Mouse (Mus musculus) neural tube, embryonic 14.5 days (tissue): ENCODE data around the gene Myh9. TPM values are rescaled to one million over a fixed set of nuclear protein-coding genes. Genes with fewer than 3 reads are reported as not detected.
"Not testable (repeated sequence)": the region's sequence is repeated elsewhere in the genome, so short reads cannot be mapped to it uniquely, and the experiment has no call there.

Experiments used
- ATAC-seq: fragments of 200-750 bp; cut with Nextera tagmentation; 2 replicates; pipeline ENCODE4 v1.8.0; 2017; ENCODE audit warnings: low read depth, mild to moderate bottlenecking, moderate TSS enrichment, moderate library complexity
- H3K27ac ChIP-seq: fragments of 300-500 bp; sonication (generic); 2 replicates; pipeline ENCODE4 v1.5.1; 2014; ENCODE audit warnings: low read depth, mild to moderate bottlenecking, control low read depth, low read length, moderate library complexity, mixed read lengths
- H3K27me3 ChIP-seq: fragments of 300-500 bp; sonication (generic); 2 replicates; pipeline ENCODE4 v1.6.1; 2014; ENCODE audit warnings: low read length; ENCODE audit not compliant: control insufficient read depth, insufficient read depth
- H3K36me3 ChIP-seq: fragments of 300-500 bp; sonication (generic); 2 replicates; pipeline ENCODE4 v1.6.1; 2014; ENCODE audit warnings: low read length, mixed read lengths; ENCODE audit not compliant: control insufficient read depth, insufficient read depth
- H3K4me1 ChIP-seq: fragments of 300-500 bp; sonication (generic); 2 replicates; pipeline ENCODE4 v1.6.1; 2014; ENCODE audit warnings: low read length; ENCODE audit not compliant: control insufficient read depth, insufficient read depth
- H3K4me2 ChIP-seq: fragments of 300-500 bp; sonication (generic); 2 replicates; pipeline ENCODE4 v1.6.1; 2014; ENCODE audit warnings: mild to moderate bottlenecking, low read depth, low read length, control low read depth
- H3K4me3 ChIP-seq: fragments of 300-500 bp; sonication (generic); 2 replicates; pipeline ENCODE4 v1.5.1; 2014; ENCODE audit warnings: low read depth, low read length, control low read depth, mixed read lengths
- H3K9ac ChIP-seq: fragments of 300-500 bp; sonication (generic); replicated peaks from 2 replicates; pipeline ENCODE4 v1.6.1; 2014; ENCODE audit warnings: low read depth, mild to moderate bottlenecking, control low read depth, low read length, mixed read lengths
- H3K9me3 ChIP-seq: fragments of 300-500 bp; sonication (generic); 2 replicates; pipeline ENCODE4 v1.6.1; 2016; ENCODE audit warnings: low read length; ENCODE audit not compliant: control insufficient read depth
- WGBS: fragments of 180-500 bp; shearing (Covaris S2); extraction: QIAGEN DNeasy Blood & Tissue Kit; methylation state at CpG from one replicate; pipeline ENCODE4 v1.1.7; 2014; 5-methylcytosine and 5-hydroxymethylcytosine counted together
- polyA plus RNA-seq: library from polyadenylated mRNA; unstranded; fragments of >200 nt; fragmentation: Nextera tagmentation; extraction: Ambion mirVana; gene quantifications from 2 replicates; pipeline ENCODE4 v1.2.1, GENCODE M21; 2014

Myh9 gene
- polyA plus RNA-seq, 1 experiment from 2014 or later: 9.5 TPM

DNA sequence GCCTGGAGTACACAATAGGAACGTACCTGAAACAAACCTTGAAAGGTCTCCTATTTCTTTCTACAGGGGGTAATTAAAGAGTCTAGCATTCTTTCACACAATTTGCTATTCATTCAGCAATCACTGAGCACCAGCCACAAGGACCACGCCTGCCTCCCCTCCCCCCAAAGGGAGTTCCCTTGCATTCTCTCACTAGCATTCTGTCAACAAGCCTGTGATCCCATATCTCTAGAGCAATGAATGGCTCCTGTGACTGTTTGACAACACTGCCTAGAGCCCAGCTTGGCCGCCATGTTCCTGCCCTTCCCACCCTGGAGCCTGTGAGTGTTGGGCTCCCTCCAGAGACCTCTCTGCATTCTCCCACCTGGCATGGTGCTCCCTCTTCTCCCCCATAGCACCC is 5.9 kb upstream of the Myh9 start:
- H3K9me3 ChIP-seq: no peaks in the 10 kb centered on the region
- H3K4me3 ChIP-seq: no peak overlapping the region
- no peak for ATAC-seq
- no peaks in the 10 kb centered on the region for H3K27me3 ChIP-seq
- H3K9ac ChIP-seq: no peak overlapping the region
- no peaks in the 10 kb centered on the region for H3K4me1 ChIP-seq
- no peak overlapping the region for H3K4me2 ChIP-seq
- H3K36me3 ChIP-seq: no peaks in the 10 kb centered on the region
- 63% methylated on average over 3 of the region's 3 CpGs for WGBS
- no peak overlapping the region for H3K27ac ChIP-seq

DNA sequence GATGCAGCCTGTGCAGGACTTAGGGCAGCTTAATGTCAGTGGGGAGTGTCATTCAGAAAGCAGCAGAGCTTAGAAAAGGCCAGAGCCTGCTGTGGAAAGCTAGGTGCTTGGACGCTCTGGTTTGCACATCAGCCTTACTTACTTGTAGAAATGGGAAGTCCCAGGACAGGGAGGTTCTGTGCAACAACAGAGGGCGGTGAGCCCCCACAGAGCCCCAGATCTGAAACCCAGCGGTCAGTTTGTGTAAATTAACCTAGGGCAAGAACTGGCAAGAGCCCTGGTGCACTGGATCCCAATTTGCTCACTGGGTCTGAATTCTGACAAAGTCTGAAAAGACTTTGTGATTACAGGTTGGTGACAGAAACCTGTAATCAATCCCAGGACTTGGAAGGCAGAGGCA is 5.1 kb upstream of the Myh9 start:
- Histone ChIP-seq H3K27me3 (no peaks in the 10 kb centered on the region), H3K36me3 (no peaks in the 10 kb centered on the region), H3K4me1 (no peaks in the 10 kb centered on the region), H3K4me2 (no peak overlapping the region), H3K9ac (no peak overlapping the region), H3K9me3 (no peaks in the 10 kb centered on the region), H3K27ac (no peak overlapping the region), H3K4me3 (no peak overlapping the region)
- no peak for ATAC-seq
- 72% methylated on average over 3 of the region's 3 CpGs for WGBS

DNA sequence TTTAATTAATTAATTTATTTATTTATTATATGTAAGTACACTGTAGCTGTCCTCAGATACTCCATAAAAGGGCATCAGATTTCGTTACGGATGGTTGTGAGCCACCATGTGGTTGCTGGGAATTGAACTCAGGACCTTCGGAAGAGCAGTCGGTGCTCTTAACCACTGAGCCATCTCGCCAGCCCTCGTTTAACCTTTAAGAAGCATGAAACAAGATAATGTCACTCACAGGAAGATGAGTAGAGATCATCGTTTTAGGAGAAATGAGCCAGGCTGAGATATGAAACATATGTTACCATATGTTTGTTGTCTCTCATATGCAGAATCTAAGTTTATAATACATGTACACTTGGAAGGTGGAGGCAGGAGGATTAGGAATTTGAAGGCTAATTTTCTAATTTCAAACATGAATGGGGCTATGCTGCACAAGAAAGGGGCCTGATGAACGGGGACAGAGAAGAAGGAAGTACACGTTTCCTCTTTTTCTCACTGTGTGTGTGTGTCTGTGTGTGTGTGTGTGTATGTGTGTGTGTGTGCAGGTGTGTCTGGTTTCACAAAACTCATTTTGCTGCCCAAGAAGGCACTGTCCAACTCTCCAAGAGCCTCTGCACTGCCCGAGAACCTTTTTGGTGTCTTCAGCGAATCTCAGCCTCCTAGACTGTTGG is 4.1 kb upstream of the Myh9 start:
- ATAC-seq, H3K9me3 ChIP-seq, H3K27ac ChIP-seq, H3K36me3 ChIP-seq, H3K4me1 ChIP-seq, H3K4me2 ChIP-seq, H3K9ac ChIP-seq, H3K27me3 ChIP-seq, H3K4me3 ChIP-seq: not testable (repeated sequence)
- WGBS: 91% methylated on average over 11 of the region's 11 CpGs

DNA sequence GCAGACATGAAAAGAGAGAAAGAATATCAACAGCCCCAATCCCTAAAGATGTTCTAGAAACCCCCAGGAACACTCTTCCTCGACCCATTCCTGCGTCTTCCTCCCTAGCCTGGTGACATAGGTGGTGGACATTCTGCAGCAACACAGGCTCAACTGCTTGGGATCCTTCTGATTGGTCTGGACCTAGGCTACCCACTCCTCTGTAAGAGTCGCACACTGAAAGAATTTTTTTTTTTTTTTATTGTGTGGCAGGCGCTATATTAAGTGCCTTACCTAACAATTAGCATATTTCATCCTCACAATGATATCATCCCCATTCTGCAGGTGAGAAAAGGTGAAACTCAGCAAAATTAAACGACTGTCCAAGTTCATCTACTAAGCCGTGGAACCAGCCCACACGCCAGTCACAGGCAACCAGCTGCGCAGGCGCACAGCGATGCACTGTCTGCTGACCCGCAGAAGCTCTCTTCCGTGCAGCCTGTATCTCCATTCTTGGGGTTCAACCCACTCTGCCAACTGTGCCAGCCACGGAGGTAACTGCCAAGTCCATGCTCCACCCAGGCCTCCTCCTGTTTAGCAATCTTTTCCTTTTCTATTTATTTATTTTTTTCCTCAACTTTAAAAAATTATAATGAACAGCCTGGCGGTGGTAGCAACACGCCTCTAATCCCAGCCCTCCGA is 3.1 kb upstream of the Myh9 start:
- H3K36me3 ChIP-seq: no peaks in the 10 kb centered on the region
- no peaks in the 10 kb centered on the region for H3K27me3 ChIP-seq
- H3K4me3 ChIP-seq: no peak overlapping the region
- H3K27ac ChIP-seq: no peak overlapping the region
- WGBS: 92% methylated on average over 16 of the region's 16 CpGs
- H3K4me1 ChIP-seq: peaks cover 9% of the 10 kb centered on the region
- H3K4me2 ChIP-seq: no peak overlapping the region
- no peaks in the 10 kb centered on the region for H3K9me3 ChIP-seq
- H3K9ac ChIP-seq: no peak overlapping the region
- ATAC-seq: no peak

DNA sequence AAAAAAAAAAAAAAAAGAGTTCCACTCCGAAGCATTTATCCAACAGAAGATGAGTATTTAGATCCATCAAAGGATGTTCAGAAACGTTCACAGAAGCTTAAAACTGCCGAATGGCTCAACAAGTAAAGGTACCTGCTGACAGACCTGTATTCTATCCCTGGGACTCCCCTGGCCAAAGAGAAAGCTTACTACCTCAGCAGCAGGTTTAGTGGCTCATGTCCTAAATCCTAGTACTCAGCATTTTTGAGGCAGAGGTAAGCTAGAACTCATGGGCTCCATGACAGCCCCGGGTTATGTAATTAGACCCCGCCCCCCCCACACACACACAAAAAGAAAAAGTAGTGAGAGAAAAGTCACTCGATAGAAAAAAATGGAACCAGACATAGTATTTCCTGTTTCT is 2.1 kb upstream of the Myh9 start:
- no peak for ATAC-seq
- Histone ChIP-seq H3K9ac (no peak overlapping the region), H3K27me3 (no peaks in the 10 kb centered on the region), H3K36me3 (no peaks in the 10 kb centered on the region), H3K9me3 (no peaks in the 10 kb centered on the region), H3K4me2 (no peak overlapping the region), H3K4me3 (no peak overlapping the region), H3K4me1 (peaks cover 20% of the 10 kb centered on the region), H3K27ac (no peak overlapping the region)
- 84% methylated on average over 6 of the region's 6 CpGs for WGBS

DNA sequence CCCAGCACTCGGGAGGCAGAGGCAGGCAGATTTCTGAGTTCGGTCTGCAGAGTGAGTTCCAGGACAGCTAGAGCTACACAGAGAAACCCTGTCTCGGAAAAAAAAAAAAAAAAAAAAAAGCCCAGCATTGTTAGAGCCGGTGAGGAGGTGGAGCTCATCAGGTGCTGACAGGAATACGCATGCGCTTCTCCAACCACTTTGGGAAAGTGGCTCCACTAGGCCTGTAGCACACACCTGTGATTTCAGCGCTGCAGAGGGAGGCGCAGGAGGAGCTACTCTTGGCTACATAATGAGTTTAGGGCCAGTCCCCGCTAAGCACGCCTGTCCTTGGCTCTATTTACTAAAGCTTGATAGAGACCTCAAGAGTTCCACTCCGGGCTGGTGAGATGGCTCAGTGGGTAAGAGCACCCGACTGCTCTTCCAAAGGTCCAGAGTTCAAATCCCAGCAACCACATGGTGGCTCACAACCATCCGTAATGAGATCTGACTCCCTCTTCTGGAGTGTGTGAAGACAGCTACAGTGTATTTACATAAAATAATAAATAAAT is 1.6 kb upstream of the Myh9 start:
- not testable (repeated sequence) for H3K27me3 ChIP-seq, ATAC-seq, H3K4me2 ChIP-seq, H3K4me3 ChIP-seq, H3K36me3 ChIP-seq, H3K9ac ChIP-seq, H3K9me3 ChIP-seq, H3K27ac ChIP-seq
- WGBS: 69% methylated on average over 12 of the region's 13 CpGs
- peaks cover 22% of the 10 kb centered on the region for H3K4me1 ChIP-seq

DNA sequence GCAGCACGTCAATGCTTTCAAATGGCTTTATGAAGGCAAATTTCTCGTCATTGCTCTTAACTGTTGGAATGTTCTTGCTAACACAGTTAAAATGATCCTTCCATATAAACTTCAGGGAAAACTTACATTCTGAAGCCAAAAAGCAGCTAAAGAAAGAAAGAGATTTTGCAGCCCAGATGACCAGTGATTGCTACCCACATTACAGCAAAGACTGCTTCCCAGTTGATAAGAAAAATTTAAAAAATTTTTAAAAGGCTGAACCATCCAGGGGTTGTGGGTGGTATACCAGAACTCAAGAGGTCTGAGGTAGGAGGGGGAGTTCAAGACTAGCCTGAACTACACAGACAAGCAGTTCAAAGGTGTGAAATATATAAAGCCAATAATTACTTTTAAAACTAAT is 1.1 kb upstream of the Myh9 start:
- Histone ChIP-seq H3K9me3 (no peaks in the 10 kb centered on the region), H3K4me1 (peaks cover 26% of the 10 kb centered on the region), H3K27ac (no peak overlapping the region), H3K27me3 (no peaks in the 10 kb centered on the region), H3K36me3 (no peaks in the 10 kb centered on the region), H3K4me2 (peak overlapping the region; percentile 62; the same call in 1 of the 2 replicates), H3K9ac (no peak overlapping the region), H3K4me3 (peak overlapping the region; percentile 90; the same call in 1 of the 2 replicates)
- WGBS: 40% methylated on average over 2 of the region's 2 CpGs
- no peak for ATAC-seq

DNA sequence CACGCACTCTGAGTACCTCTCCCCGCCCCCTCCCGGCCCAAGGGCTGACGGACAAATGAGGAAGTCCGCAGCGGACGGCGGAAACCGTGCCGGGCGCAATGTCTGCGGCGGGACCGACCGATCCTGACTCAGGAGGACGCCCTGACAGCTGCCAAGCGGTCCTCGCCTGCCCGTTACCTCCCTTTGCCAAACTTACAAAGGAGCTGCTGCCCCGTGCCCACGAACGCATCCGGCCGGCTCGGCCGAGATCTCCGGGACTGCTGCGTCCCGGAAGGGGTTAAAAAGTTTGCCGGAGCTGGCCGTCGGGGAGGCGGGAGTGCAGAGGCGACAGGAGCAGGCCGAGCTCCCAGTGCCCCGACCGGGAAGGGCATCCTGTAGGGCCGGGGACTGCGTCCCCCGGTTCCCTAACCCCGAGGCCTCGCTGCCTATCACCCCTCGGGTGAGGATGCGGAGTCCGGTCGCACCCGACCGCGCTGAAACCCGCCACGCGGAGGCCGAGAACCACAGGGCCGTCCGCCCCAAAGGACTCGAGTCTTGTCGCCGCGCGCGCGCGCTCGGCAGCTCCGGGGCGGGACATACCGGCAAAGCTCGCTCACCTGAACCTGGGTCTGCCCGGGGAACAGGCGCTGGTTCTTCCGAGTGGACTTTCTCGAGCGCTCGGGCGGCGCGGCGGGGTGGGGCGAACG is 471 bp downstream of the Myh9 start:
- peak; percentile 62 for ATAC-seq
- WGBS: under 1% methylated on average over 72 of the region's 80 CpGs
- H3K4me1 ChIP-seq: peaks cover 26% of the 10 kb centered on the region

More for the DNA sequence above, 471 bp downstream of the Myh9 start:
- H3K27ac ChIP-seq: peak overlapping the region; percentile 83
- no peaks in the 10 kb centered on the region for H3K36me3 ChIP-seq
- H3K4me3 ChIP-seq: peak overlapping the region; percentile 90
- no peaks in the 10 kb centered on the region for H3K27me3 ChIP-seq
- H3K9ac ChIP-seq: peak overlapping the region; percentile 69
- H3K4me2 ChIP-seq: peak overlapping the region; percentile 85
- H3K9me3 ChIP-seq: no peaks in the 10 kb centered on the region
